Mouse (Mus musculus) hindbrain, embryonic 15.5 days (tissue): ENCODE results near the gene Acbd4. TPM values are rescaled to one million over a fixed set of nuclear protein-coding genes. Genes with fewer than 3 reads are reported as not detected.

Source experiments
- ATAC-seq: fragments of 200-750 bp; cut with Nextera tagmentation; 2 replicates; pipeline ENCODE4 v1.8.0; 2017; ENCODE audit warnings: low read depth, moderate number of reproducible peaks, moderate TSS enrichment; ENCODE audit not compliant: low FRiP score
- H3K27ac ChIP-seq: fragments of 300-500 bp; sonication (generic); replicated peaks from 2 replicates; pipeline ENCODE4 v1.5.1; 2015; ENCODE audit warnings: mild to moderate bottlenecking, inconsistent platforms
- H3K27me3 ChIP-seq: fragments of 300-500 bp; sonication (generic); 2 replicates; pipeline ENCODE4 v1.6.1; 2015; ENCODE audit warnings: control low read depth, inconsistent platforms
- H3K36me3 ChIP-seq: fragments of 300-500 bp; sonication (generic); 2 replicates; pipeline ENCODE4 v1.6.1; 2015; ENCODE audit warnings: control low read depth, inconsistent platforms
- H3K4me1 ChIP-seq: fragments of 300-500 bp; sonication (generic); replicated peaks from 2 replicates; pipeline ENCODE4 v1.6.1; 2015; ENCODE audit warnings: control low read depth, inconsistent platforms
- H3K4me2 ChIP-seq: fragments of 300-500 bp; sonication (generic); 2 replicates; pipeline ENCODE4 v1.6.1; 2015; ENCODE audit warnings: moderate library complexity, mild to moderate bottlenecking, inconsistent platforms
- H3K4me3 ChIP-seq: fragments of 300-500 bp; sonication (generic); 2 replicates; pipeline ENCODE4 v1.5.1; 2015; ENCODE audit warnings: mild to moderate bottlenecking, inconsistent platforms
- H3K9ac ChIP-seq: fragments of 300-500 bp; sonication (generic); 2 replicates; pipeline ENCODE4 v1.6.1; 2015; ENCODE audit warnings: inconsistent platforms
- H3K9me3 ChIP-seq: fragments of 300-500 bp; sonication (generic); 2 replicates; pipeline ENCODE4 v1.6.1; 2016; ENCODE audit warnings: control low read depth, inconsistent platforms
- WGBS: fragments of 180-500 bp; shearing (Covaris S2); methylation state at CpG from one replicate; pipeline ENCODE4 v1.1.7; 2015; 5-methylcytosine and 5-hydroxymethylcytosine counted together
- polyA plus RNA-seq: library from polyadenylated mRNA; unstranded; fragments of >200 nt; fragmentation: Nextera tagmentation; extraction: Ambion mirVana; gene quantifications from 2 replicates; pipeline ENCODE4 v1.2.1, GENCODE M21; 2015

The Acbd4 gene
- polyA plus RNA-seq = 11.1 and 13.3 TPM in 2 replicates

DNA sequence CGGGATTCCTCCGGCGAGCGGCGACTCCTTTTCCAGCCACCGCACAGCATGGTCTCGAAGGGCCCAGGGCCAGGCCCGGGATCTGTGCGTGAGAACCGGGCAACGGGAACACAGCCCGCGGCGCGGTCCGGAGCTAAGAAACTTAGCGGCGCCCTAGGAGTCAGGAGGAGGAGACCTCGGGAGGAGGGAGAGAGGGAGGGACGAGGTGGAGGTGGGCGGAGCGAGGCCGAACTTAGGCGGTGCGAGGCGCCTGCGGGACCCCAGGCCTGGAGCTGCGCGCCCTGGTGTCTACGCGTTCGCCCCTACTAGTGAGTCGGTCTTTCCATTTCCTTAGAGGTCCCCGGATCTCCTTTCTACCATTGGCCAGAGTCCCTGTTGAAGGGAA, at the start of gene Acbd4, which contains the start of gene Plcd3:
TSS of gene Acbd4 (plus strand) at position 202 of the 385 bp plus-strand sequence.
TSS of gene Plcd3 (minus strand) at position 178 of the 385 bp plus-strand sequence.
- Histone ChIP-seq H3K9ac (peak within 1 kb of the TSS; percentile 44), H3K27ac (0 out of 2 replicates have a peak within 1 kb of the TSS, but pooled peaks have one; percentile 4), H3K4me3 (peak within 1 kb of the TSS; percentile 55), H3K4me1 (peaks cover 30% of the 10 kb centered on the region), H3K36me3 (no peaks in the 10 kb centered on the region), H3K4me2 (peak within 1 kb of the TSS; percentile 89), H3K9me3 (no peaks in the 10 kb centered on the region), H3K27me3 (peaks cover 28% of the 10 kb centered on the region)
- peak; percentile 39; the same call in 1 of the 2 replicates for ATAC-seq
- under 1% methylated on average over 34 of the region's 34 CpGs for WGBS

DNA sequence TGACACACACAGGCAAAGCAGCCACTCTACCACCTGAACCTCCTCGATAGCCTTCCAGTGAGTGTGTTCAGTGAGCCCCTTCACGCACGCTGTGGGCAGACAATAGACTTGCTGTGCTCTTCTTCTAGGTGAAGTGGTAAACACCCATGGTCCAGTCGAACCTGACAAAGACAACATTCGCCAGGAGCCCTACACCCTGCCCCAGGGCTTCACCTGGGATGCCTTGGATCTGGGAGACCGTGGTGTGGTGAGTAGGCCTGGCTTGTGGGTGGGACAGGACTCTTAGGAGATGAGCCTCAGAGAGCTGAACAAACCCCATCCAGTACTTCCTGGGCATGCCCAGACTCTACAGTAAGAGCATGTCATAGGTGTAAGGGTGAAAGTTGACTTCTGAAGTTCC, 49.4 kb upstream of the Acbd4 start:
- peaks cover 43% of the 10 kb centered on the region for H3K36me3 ChIP-seq
- no peak overlapping the region for H3K9ac ChIP-seq
- no peak overlapping the region for H3K4me2 ChIP-seq
- no peaks in the 10 kb centered on the region for H3K9me3 ChIP-seq
- no peak for ATAC-seq
- no peak overlapping the region for H3K4me3 ChIP-seq
- no peak overlapping the region for H3K27ac ChIP-seq
- H3K27me3 ChIP-seq = no peaks in the 10 kb centered on the region
- no peaks in the 10 kb centered on the region for H3K4me1 ChIP-seq
- WGBS = 91% methylated on average over 6 of the region's 6 CpGs

DNA sequence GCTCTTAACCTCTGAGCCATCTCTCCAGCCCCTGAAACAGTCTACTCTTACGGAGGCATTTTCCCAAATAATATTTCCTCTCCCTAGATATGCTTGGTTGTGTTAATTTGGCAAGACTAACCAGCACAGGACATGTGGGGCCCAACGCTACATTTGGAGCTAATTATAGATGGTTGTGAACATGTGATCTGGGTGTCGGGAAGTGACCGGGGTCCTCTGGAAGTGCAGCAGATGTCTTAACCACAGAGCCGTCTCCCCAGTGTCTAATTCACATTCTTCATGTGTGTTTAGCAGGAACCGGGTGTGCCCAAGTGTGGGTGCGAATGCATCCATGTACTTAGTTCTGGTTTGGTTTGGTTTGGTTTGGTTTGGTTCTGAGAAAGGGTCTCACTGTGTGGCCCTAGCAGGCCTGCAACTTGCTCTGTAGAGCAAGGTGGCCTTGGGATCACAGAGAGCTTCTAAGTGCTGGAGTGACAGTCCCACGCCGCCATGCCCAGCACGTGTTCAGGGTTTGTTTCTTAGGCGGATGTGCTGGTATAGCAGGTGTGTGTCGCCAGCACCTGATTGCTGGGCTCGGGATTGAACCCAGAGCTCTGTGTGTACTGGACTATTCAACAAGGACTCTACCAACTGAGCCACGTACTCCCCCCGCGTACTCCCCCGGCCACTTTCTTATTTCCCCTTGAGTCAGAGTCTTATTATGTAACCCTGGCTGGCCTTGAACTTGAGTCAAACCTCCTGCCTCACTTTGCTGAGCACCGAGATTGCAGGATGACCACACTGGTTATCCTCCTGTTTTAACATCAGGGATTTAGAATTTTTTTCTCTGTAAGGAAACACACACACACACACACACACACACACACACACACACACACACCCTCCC, 48.0 kb upstream of the Acbd4 start:
- Histone ChIP-seq H3K4me3 (no peak overlapping the region), H3K9ac (no peak overlapping the region), H3K36me3 (peaks cover 51% of the 10 kb centered on the region), H3K4me1 (no peaks in the 10 kb centered on the region), H3K9me3 (no peaks in the 10 kb centered on the region), H3K4me2 (no peak overlapping the region), H3K27ac (no peak overlapping the region), H3K27me3 (no peaks in the 10 kb centered on the region)
- ATAC-seq = no peak
- WGBS = 95% methylated on average over 18 of the region's 18 CpGs

DNA sequence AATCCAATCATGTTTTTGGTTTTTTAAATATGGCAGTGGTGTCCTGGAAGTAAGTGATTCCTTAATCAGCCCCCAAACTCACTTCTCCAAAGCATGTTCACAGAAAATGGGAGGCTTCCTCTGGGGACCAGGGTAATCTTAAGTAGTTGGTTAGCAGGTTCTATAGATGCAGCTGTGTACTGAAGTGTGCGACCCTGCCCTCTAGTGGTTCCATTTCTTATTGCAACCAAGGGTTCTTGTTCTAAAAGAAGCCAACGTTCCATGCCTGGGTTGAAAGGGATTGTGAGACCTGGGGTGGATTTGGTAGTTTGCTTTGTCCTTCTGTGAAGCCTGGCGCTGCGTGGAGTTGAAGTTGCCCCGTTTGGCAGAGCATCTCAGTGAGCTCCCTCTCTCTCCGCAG, 46.7 kb upstream of the Acbd4 start:
- H3K4me2 ChIP-seq = no peak overlapping the region
- no peaks in the 10 kb centered on the region for H3K9me3 ChIP-seq
- H3K4me1 ChIP-seq = no peaks in the 10 kb centered on the region
- ATAC-seq = 0 out of 2 replicates have a peak, but pooled peaks have one; percentile 34
- no peak overlapping the region for H3K4me3 ChIP-seq
- no peaks in the 10 kb centered on the region for H3K27me3 ChIP-seq
- H3K9ac ChIP-seq = no peak overlapping the region
- H3K27ac ChIP-seq = no peak overlapping the region
- H3K36me3 ChIP-seq = peaks cover 60% of the 10 kb centered on the region
- 46% methylated on average over 6 of the region's 6 CpGs for WGBS

DNA sequence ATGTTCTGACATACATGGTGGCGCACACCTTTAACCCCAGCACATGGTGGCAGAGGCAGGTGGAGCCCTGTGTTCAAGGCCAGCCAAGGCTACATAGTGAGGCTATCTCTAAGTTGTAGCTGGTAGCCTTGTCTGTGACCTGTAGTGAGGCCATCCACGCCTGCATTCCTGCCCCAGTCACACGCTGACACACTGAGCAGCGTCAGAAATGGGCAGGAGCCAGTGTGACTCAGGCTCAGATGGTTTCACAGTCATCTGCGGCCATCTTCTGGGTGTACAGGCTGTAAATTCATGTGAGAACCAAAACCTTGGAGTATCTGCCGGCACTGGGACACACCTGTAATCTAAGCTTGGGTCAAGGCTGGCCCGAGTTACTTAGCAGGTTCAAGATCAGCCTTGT, 44.8 kb upstream of the Acbd4 start:
- H3K4me2 ChIP-seq = no peak overlapping the region
- H3K27me3 ChIP-seq = no peaks in the 10 kb centered on the region
- no peaks in the 10 kb centered on the region for H3K4me1 ChIP-seq
- H3K4me3 ChIP-seq = no peak overlapping the region
- no peak overlapping the region for H3K27ac ChIP-seq
- H3K9me3 ChIP-seq = no peaks in the 10 kb centered on the region
- H3K36me3 ChIP-seq = peaks cover 66% of the 10 kb centered on the region
- no peak overlapping the region for H3K9ac ChIP-seq
- 97% methylated on average over 7 of the region's 7 CpGs for WGBS
- no peak for ATAC-seq

DNA sequence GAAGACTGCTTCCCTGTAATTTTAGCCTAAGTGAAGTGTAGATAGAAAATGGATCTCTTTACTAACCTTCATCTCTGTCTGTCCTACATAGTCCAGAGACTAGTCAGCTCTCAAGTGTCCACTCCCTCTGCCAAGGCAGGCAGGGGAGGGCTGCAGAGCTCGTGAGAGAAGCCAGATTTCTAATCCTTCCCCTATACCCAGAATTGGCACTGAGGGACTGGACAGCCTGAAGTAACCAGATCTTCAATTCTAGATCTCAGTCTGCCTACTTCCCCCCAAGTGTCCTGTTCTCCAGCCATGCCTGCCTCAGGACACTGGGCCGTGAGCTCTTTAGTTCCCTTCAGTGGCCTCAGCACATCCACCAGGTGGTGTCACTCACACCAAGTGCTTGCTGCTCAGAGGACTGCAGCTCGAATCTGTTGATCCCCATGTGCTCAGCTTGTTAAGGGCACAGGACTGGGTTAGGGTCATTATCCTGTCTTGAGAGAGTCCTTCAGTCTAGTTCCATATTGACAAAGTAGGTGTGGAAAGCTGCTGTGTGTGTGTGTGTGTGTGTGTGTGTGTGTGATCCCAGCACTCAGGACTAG, 42.9 kb upstream of the Acbd4 start:
- Histone ChIP-seq H3K4me2 (no peak overlapping the region), H3K9me3 (no peaks in the 10 kb centered on the region), H3K4me3 (no peak overlapping the region), H3K27me3 (no peaks in the 10 kb centered on the region), H3K9ac (no peak overlapping the region), H3K27ac (no peak overlapping the region), H3K4me1 (no peaks in the 10 kb centered on the region), H3K36me3 (peaks cover 60% of the 10 kb centered on the region)
- 81% methylated on average over 3 of the region's 3 CpGs for WGBS
- no peak for ATAC-seq

DNA sequence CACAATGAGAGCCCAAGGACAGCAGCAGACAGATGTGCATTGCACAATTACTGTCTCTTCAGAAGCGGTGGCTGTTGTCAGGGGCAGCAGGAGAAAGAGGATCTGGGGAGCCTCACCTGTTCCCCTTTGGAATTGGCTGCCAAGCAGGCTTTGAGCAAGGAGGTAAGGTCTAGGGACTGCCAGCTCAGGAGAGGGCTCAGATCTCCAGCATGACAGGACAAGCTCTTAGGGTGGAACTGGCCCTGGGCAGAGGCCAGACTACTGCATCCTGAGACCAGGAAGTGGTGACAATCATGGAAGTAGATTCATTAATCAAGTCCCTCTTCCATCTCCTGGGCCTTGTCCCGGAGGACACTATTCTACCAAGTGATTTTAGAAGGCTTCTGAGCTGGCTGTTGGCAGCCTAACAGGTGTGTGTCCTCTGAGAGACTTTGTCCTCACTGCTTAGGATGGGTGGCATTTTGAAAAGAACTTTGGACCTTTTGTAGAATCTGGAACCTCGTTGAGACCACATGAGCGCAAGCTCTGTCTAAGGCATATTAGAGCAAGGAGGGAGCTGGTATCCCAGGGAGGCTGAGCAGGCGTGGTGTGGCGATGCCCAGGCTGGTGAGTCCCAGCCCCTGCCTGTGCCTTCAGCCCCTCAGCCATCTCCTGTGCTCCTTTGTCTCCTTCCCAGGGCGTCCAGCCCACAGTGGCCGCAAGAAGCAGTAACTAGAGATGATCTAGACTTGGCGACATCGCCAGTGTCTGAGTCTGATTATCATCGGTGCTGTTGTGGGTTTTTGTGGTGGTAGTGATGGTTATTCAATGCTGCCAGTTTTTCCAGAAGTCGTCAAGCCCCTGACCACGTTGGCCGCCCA, 35.1 kb upstream of the Acbd4 start:
- no peak overlapping the region for H3K9ac ChIP-seq
- H3K4me3 ChIP-seq = no peak overlapping the region
- WGBS = 96% methylated on average over 14 of the region's 14 CpGs
- H3K36me3 ChIP-seq = peaks cover 67% of the 10 kb centered on the region
- no peaks in the 10 kb centered on the region for H3K9me3 ChIP-seq
- no peaks in the 10 kb centered on the region for H3K27me3 ChIP-seq
- ATAC-seq = no peak
- no peaks in the 10 kb centered on the region for H3K4me1 ChIP-seq
- no peak overlapping the region for H3K4me2 ChIP-seq
- no peak overlapping the region for H3K27ac ChIP-seq

DNA sequence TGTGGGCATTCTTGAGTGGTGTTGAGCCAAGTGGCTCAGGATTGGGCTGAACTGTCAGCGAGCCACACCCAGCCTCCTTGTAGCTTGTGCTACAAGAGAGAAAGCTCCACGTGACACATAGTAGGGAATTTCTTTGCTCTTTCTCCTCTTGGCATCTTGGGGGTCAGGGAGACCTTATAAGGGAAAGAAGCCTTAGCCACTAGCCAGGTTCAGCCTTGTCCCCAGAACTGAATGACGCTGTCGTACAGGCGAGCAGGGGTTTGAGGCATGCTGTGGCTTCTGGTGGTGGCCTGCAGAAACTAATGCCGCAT, 34.5 kb upstream of the Acbd4 start:
- Histone ChIP-seq H3K9ac (no peak overlapping the region), H3K4me2 (no peak overlapping the region), H3K36me3 (peaks cover 61% of the 10 kb centered on the region), H3K27ac (no peak overlapping the region), H3K27me3 (no peaks in the 10 kb centered on the region), H3K9me3 (no peaks in the 10 kb centered on the region), H3K4me1 (no peaks in the 10 kb centered on the region), H3K4me3 (no peak overlapping the region)
- WGBS = 94% methylated on average over 6 of the region's 6 CpGs
- no peak for ATAC-seq

DNA sequence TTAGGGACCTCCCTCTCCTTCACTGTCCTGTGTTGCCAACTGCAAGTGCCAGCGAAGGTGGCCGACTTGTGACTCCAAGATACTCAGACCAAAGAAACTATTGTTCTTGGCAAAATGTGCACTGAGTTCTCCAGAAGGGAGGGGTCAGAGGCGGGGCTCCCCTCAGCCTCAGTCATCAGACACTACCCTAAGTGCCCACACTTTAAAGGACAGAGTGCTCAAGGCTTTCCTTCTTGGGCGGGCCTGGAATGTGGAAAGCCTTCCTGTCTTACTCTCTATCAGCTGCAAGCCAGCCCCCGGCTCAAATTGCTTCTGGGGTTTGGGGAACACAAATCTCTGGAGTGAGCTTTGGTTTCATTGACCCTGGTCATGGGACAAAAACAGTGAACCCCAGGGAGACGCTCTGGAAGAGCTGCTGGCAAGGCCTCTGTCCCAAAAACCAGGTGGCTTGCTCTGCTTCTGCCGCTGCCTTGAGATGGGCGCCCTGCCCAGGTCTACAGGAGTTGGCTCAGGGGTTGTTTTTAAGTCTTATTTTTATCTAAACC, 34.0 kb upstream of the Acbd4 start:
- 83% methylated on average over 8 of the region's 8 CpGs for WGBS
- Histone ChIP-seq H3K4me1 (no peaks in the 10 kb centered on the region), H3K9me3 (no peaks in the 10 kb centered on the region), H3K27me3 (no peaks in the 10 kb centered on the region), H3K4me2 (no peak overlapping the region), H3K27ac (no peak overlapping the region), H3K9ac (no peak overlapping the region), H3K4me3 (no peak overlapping the region), H3K36me3 (peaks cover 57% of the 10 kb centered on the region)
- no peak for ATAC-seq

DNA sequence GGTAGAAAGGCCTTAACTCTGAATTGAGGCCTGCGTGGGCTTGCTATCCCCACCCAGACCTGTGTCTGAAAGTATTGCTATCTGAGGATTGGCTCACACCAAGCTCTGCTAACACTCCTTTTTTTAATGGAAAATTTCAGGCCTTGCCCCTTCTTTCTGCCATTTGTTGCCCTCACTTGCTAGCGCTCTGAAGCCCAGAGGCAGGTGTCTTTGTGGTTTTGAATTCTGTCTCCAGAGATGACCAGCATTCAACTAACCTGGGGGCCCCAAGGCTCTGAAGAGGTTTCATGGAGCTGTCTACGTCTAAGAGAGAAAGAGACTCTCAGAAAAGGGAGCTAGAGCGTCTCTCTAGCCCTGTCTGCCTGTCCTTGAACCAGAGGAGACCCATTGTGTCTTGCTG, 33.2 kb upstream of the Acbd4 start:
- H3K4me3 ChIP-seq = no peak overlapping the region
- H3K4me1 ChIP-seq = no peaks in the 10 kb centered on the region
- H3K9ac ChIP-seq = no peak overlapping the region
- H3K27ac ChIP-seq = no peak overlapping the region
- H3K4me2 ChIP-seq = no peak overlapping the region
- H3K36me3 ChIP-seq = peaks cover 54% of the 10 kb centered on the region
- H3K27me3 ChIP-seq = no peaks in the 10 kb centered on the region
- ATAC-seq = no peak
- WGBS = 98% methylated on average over 4 of the region's 4 CpGs
- H3K9me3 ChIP-seq = no peaks in the 10 kb centered on the region

DNA sequence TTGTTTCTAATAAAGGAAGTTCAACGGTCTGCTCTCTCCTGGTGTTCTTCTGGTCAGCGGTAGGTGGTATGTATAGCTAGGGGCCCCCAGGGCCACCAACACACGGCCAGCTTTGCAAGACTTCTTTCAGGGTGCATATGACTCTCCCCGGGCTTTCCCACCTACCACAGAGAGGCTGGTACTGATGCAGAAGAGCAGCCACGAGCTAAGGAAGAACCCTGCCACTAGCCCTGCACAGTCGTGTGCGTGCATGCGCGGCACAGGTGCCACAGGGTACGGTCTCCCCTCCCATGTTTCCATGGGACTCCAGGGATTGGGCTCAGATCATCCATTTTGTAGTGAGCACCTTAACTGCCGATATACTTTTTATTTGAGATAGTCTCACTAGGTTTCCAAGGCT, 32.6 kb upstream of the Acbd4 start:
- no peaks in the 10 kb centered on the region for H3K4me1 ChIP-seq
- no peak overlapping the region for H3K4me2 ChIP-seq
- H3K36me3 ChIP-seq = peaks cover 51% of the 10 kb centered on the region
- no peak for ATAC-seq
- H3K9ac ChIP-seq = no peak overlapping the region
- H3K27me3 ChIP-seq = no peaks in the 10 kb centered on the region
- no peaks in the 10 kb centered on the region for H3K9me3 ChIP-seq
- 91% methylated on average over 11 of the region's 11 CpGs for whole genome bisulfite sequencing
- no peak overlapping the region for H3K27ac ChIP-seq
- no peak overlapping the region for H3K4me3 ChIP-seq

DNA sequence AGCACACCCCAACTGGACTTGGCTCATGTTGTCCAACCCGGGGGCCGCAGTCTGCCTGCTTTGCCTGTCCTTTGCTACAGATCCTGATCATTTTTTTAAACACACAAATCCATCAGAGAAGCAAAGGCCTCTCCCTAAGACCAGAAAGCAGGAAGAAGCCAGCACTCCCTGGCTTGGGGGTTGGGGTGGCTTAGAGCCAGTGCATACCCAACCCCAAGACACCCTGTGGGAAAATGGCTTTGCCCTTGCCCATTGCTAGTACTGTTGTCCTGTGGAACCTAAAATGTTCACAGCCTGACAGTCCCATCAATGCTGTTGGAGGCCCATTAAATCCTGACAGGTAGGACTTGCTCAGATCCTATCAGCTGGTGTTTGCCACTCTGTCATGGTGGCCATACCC, 31.8 kb upstream of the Acbd4 start:
- ATAC-seq = no peak
- WGBS = 95% methylated on average over 2 of the region's 2 CpGs
- H3K4me1 ChIP-seq = no peaks in the 10 kb centered on the region
- no peak overlapping the region for H3K4me3 ChIP-seq
- no peak overlapping the region for H3K27ac ChIP-seq
- H3K9ac ChIP-seq = no peak overlapping the region
- H3K9me3 ChIP-seq = no peaks in the 10 kb centered on the region
- no peaks in the 10 kb centered on the region for H3K27me3 ChIP-seq
- peaks cover 42% of the 10 kb centered on the region for H3K36me3 ChIP-seq
- H3K4me2 ChIP-seq = no peak overlapping the region
